Mouse (Mus musculus): ENCODE measurements at regions not wholly inside any gene's neighbourhood (a gene's known extent, or its start where the extent isn't known, plus 50 kb on each side); places are given as distances from the start of the nearest gene placed in this dataset.
"Not testable (repeated sequence)": the region's sequence is repeated elsewhere in the genome, so short reads cannot be mapped to it uniquely, and the experiment has no call there.

DNA sequence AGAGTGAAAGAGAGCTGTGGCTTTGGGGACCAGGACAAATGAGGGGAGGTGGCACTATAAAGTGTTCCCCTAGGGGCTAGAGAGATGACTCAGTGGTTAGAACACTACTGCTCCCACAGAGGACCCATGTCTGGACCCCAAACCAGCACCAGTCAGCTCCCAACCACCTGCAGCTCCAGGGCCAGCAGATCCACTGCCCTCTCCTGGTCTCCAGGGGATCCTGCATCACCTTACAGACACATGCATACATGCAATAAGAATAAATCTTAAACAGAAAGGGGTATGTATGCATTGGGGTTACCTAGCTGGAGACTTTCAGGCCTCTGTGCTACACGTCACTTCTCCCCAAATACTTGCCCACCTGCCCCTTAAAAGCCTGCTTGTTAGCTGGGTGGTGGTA lies 93.8 kb upstream of the Zfp706 start:
- no peak for DNase-seq (ENCODE audit: low spot score in 2 of 2)

DNA sequence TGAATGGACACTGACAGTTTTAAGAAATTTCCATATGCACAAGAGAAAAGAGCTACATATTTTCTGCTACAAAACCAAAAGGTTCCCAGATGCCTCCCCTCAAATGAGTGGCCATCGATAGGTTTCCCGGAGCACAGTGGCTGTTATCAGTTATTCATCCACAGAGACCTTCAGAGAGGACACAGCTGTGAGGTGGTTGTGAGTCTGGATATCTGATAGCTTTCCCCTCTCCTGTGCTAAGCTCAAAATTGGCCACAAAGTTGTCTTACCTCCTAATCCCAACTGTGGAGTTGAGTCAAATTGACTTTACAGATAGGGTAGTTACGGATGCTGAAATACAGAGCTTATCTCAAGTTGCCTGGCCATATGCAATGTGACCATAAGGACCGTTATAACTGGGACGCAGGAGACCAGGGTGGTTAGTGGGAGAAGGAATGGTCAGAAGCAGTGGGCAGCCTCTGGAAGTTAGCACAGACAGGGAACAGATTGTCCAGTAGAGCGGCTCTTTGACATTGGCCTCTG lies 93.3 kb upstream of the Zfp706 start:
- no peak for DNase-seq (ENCODE audit: low spot score in 2 of 2)

DNA sequence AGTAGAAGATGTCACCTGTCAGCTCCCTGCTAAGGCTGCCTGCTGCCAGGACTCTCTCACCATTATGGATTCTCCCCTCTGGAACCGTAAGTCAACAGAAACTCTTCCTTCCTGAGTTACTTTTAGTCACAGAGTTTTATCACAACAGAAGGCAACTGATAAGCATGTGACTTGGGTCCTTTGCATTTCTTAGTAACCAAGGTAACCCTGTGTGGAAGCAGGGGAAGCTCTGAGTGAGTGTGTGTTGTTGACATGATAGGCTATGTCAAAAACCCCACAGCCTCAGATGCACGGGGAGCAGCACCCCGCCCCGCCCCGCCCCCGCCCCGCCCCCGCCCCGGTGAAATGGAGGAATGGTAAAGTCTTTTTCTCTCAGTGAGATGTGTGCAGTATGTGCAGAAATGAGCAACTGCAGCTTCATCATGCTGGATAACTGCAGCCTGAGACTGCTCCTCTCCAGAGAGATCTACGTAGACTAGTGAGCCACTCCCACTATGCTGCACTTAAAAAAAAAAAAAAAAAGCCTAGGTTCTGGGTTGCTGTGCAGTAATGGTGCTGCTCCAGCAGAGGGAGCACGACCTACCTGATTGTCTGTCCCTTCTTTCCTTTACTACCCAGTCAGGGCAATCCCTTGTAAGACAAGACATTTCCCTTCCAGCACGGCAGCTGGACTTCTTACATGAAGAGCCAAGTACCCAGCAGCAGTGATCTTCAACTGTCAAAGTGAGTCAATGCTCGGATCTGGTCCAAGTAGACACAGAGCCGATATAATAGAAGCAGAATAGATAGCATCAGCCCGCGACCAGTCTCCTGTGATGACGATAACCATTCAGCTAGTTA lies 92.6 kb upstream of the Zfp706 start:
- DNase-seq (ENCODE audit: low spot score in 2 of 2), result no peak

DNA sequence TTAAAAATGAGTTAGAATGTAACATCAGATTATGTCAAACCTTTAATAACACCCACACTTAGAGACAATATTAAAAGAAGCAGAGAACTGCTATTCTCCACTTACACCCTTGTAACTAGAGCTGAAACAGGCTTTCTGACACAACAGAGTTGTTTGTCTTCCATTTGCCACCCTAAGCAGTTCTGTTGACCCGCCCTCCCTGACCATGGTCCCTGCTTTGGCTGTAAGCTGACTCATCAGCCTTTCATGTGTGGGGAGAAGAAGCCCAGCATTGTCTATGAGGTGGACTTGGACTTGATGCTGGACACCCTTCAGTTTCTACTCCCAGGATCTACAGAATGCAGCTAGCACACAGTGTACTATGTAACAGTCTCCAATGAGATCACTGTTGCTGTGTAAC lies 91.6 kb upstream of the Zfp706 start:
- DNase-seq (ENCODE audit: low spot score in 2 of 2), result no peak

DNA sequence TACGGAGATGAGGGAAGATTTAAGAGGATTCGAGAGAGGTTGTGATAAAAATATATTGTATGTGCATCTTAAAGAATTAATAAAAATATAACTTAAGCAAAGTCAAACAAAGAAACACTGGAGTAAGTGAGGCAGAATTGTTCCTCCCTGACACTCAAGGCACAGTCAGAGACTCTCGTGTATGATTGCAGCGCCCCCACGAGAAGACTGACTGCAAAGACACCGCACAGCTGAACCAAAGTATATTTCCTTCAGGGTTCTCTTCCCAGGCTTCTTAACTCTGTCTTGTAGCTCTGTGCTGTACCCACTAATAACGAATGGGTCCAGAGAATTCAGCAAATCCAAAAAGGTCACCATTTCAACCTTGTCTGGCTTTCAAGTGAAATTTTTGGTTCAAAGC lies 89.9 kb upstream of the Zfp706 start:
- no peak for DNase-seq (ENCODE audit: low spot score in 2 of 2)

DNA sequence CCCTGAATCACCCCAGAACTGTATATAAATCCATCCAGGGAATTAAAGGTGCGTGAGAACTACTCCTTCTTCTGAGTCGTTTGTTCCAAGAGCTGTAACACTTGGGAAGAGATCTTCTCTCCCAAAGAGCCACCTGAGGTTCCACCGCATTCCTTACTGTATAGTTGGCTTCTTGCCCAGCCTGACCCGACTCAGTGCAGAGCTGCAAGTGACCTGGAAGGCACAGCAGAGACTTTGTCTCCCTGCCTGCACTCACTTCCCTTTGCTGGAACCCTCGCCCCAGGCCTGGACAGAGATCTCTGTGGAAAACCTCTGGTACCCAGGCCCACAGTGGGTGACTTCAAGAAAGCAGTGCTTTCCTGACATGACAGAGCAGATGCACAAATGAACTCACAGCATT lies 83.6 kb upstream of the Zfp706 start:
- not testable (repeated sequence) for DNase-seq (ENCODE audit: low spot score in 2 of 2)

DNA sequence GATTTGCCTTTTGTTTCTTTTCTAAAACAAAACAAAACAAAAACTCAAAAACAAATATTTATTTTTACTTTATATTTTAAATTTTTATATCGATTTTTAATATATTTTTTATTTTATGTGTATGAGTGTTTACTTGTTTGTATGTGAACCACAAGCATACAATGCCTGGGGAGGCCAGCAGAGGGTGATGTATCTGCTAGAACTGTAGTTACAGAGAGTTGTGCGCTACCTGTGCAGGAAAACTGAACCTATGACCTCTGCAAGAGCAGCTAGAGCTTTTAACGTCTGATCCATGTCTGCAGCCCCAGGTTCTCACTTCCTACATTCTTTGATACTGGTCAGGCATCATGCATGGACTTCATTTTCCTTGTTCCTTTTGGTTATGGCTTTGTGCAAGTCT lies 76.2 kb upstream of the Zfp706 start:
- DNase-seq (ENCODE audit: low spot score in 2 of 2), result no peak

DNA sequence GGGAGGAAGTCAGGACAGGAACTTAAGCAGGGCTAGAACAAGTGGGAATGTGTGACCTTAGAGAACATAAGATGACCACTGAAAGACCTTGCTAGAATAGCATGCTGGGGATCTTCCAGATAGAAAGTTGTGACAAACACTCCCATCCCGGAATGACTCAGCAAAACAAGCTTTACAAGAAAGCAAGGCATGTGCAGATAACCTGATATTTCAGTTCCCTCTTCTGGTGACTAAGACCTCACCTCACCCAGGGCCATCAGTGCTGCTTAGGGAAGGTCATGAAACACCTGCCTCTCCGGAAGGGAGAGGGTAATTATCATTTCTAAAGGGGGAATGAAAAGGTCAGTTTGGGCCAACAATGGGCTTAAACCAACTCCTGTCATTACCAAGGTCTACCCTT lies 74.3 kb upstream of the Zfp706 start:
- no peak for DNase-seq (ENCODE audit: low spot score in 2 of 2)

DNA sequence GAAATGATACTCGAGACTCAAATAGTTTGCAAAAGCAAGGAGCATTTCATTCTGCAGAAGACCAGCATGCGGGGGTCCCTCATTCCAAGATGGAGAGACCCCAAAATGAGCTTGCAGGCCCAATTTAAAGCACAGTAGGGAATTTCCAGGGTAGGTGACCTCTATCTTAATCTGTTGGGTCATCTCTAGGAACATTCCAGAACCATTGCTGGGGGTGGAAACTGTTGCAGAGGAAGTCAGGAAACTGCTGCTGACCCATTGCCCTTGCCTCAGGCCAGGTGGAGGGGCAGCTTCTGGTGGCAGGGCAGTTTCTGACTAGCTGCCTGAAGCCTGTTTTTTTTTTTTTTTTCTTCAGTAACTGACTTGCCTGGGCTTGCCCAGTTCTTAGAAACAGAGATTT lies 73.4 kb upstream of the Zfp706 start:
- DNase-seq (ENCODE audit: low spot score in 2 of 2), result no peak

DNA sequence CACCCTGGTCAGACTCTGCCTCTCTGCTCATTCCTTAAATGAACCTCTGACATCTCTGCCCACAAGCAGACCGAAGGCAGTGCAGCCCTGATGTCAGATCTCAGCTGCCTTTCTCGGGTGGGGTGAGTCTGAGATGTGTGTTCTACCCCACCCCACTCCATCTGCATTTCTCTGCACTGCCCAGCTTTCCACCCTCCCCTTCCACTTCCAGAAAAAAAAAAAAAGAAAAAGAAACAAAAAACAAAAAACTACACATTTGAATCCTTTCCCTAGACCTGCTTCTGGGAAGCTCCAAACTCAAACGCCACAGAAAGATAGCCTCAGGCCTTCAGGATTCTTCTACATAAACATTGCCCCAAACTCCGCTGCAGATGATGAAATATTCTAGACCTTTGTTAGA lies 72.8 kb upstream of the Zfp706 start:
- DNase-seq (ENCODE audit: low spot score in 2 of 2), result no peak

DNA sequence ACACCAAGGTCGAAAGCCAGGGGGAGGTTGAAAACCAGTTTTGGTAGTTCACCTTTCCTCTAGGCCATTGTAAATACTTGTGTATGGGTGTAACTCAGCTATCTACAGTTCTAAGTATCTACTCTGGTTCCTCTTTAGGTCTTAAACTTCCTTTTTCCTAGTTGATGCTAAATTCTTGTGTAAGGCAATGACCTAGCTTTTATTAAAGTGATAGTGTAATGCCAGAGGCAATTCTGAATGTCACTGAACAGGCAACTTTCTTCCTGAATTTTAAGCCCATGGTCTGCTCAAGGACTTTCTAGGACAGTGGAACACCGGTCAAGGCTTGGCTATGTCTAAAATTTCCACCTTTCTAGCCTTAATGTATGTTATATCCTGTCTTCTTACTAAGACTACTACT lies 66.6 kb upstream of the Zfp706 start:
- DNase-seq (ENCODE audit: low spot score in 2 of 2), result not testable (repeated sequence)

DNA sequence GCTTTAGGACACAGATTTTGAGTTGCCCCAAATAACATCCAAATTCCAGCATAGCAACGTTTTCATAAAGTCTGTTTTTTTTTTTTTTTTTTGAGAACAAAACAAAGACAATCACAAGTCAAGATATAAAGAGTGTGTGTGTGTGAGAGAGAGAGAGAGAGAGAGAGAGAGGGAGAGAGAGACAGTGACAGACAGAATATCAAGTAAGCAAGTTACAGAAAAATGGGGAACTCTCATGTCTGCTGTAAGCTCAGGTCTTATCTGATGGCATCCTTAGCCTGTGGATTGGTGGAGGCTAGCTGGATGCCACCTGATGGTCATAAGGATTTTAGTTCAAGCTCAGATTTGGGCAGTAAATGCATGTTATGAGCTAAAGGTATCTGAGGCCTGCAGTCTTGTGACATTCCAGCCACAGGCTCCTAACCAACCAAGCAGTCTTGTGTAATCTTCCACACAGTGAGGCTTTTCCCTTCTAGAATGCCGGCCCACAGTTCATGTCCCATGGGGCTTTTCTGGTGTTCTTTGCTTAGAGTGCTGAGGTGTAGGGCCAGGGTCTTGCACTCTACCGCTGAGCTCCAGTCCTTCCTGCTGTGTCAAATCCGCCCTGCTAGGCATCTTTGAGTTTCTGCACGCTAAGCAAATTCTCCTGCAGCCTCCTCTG lies 64.8 kb upstream of the Zfp706 start:
- DNase-seq (ENCODE audit: low spot score in 2 of 2), result no peak

DNA sequence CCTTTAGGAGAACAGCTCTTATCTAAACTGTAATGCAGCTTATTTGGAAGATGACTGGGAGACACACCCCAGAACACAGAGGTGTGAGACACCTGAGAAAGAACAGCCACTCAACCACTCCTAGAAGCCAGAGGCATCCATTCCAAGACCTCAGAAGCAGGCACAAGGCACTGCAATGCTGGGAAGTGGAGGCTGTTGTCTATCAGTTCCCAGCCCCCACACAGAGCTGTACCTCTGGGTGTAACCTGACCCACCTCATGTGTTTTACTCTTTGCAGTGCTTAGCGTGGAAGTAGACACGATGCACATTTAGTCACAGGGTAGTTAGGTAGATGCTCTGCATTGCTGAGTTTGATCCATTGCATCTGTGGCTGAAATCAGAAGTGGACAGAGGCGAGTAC lies 62.6 kb upstream of the Zfp706 start:
- no peak for DNase-seq (ENCODE audit: low spot score in 2 of 2)

DNA sequence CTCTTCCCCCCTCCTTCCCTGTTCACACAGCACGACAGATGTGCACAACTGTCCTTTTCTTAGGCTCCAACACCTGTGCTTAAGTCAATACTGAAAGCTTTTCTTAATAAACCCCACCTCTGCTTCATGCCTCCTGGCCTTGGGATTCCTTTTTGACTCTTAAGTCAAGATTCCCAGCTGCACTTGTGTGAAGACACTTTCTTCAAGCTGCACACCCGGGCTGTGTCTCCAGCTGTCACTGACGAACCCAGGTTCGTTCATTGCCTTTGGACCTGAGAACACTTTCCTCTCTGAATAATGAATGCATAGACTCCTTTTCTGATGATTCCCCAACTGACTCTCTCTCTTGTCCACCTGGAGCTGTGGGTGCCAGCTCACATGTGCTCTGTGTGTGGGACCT lies 59.8 kb upstream of the Zfp706 start:
- DNase-seq (ENCODE audit: low spot score in 2 of 2), result no peak

DNA sequence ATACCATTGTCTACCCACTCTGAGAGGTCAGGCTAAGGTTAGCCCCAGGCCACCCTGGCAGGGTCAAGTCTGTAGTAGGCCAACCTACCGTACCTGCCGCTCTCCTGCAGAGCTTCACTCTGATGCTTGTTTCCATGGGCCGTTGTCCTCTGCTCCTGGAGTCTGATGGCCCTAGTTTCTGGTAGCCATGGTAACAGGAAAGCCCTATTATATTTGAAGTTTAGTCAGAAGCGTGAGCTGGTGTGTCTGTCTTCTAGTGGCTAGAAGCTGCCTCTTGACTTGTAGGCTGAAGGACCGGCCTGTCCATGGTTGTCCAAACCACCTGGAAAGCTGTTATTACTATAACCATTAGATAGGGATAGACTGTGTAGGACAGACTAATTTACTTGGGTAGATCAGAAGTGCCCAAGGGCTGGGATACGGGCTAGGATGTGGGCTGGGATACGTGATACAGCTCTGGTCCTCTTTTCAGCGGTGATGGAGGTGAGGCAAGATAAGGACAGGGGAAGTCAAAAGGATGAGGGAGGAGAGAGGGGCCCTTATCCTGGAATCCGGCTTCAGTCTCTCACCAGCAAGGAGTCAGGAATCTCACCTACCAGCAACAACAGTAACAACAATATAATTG lies 58.5 kb upstream of the Zfp706 start:
- no peak for DNase-seq (ENCODE audit: low spot score in 2 of 2)

DNA sequence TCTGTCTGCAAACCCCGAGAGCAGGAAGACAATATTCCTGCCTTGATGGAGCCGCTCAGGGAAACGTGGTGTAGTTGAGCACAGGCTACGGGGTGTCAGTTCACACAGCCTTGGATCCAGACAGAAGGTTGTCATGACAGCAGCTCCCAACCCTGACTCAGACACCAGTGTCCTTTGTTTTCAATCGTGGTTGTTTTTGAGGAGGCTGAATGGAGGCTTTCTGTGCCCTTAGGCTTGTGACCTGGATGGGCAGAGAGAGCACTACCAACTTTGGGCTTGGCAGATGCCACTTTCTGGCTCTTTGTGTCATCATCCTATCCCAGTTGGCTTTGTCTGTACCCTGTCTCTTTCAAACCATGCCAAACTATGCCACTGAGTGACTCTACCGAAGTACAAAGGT lies 57.8 kb upstream of the Zfp706 start:
- DNase-seq (ENCODE audit: low spot score in 2 of 2), result no peak

DNA sequence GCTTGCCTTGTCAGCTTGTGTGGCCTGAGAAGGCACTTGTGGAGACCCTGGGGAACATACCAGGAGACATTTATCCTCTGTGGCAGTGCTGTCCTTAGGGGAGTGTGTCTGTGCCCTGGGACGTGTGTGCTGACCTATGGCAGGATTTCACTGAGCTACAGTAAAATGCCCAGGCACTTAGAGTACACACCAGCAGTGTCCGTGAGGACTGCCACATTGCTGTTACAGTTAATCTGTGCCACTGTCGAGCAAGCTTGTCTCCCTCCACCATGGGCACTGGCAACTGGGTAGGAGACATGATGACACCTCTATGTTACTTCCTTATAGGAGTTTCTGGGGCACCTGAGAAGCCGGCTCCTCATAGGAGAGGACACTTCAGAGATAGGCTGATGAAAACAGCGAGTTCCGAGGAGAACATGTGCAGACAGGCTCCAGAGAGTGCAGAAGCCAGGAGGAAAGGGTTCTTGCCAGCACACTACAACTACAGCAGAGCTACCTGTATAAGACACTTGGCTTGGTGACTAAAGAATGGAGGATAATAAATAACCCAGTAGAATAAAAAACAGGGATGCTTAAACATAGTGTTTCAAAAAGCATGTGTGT lies 56.3 kb upstream of the Zfp706 start:
- DNase-seq (ENCODE audit: low spot score in 2 of 2), result no peak

DNA sequence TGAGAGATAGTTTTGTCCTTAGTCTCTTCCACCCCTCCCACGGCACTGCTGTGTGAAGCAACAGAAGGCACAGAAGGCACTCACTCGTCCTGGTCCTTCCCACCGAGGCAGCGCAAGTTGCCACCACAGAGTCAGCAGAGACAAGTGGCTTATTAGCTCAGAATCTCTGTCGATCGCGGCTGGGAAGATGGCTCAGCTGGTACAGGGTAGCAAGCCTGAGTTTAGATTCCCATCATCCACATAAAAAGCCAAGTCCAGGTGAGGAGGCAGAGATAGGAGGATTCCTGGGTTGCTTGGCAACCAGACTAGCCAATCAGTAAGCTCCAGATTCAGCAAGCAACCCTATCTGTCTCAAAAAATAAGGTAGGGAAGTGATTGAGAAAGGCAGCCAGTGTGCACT lies 55.0 kb upstream of the Zfp706 start:
- no peak for DNase-seq (ENCODE audit: low spot score in 2 of 2)

DNA sequence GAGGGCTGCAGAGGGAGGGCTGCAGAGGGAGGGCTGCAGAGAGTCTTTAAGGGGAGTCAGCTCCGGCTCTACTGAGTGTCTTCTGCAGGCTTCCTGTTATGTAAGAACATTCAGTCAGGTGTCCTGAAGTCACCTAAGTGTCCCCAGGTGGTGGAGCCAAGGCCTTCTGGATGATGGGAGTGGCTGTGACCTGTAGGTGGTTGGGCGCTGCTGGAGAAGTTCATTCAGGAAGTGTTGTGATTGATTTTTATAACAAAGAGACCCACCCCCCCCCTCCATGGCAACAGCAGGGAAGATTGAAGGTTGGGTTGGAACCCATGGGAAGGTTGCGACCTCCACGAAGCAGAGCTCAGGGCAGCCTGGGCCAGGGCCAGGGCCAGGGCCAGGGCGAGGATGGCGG lies 53.9 kb upstream of the Zfp706 start:
- DNase-seq (ENCODE audit: low spot score in 2 of 2), result no peak

DNA sequence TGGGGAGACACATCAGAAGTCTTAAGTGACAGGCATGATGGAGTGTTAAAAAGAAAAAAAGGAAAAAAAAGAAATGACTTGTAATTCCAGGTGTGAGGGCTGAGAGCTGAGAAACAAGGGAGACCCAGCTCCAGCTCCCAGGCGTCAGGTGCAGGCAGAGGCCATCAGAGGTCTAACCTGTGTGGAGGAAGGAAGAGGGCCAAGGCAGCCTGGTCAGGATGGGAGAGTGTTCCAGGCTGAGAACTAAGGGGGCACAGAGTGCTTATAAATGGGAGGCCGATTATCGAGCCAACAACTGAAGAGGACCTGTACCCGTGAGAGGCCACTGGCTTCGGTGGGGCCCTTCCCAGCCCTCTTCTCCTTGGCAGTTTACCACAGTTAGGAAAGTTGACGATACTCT lies 53.3 kb upstream of the Zfp706 start:
- no peak for DNase-seq (ENCODE audit: low spot score in 2 of 2)
